In the genomic region with DNA sequence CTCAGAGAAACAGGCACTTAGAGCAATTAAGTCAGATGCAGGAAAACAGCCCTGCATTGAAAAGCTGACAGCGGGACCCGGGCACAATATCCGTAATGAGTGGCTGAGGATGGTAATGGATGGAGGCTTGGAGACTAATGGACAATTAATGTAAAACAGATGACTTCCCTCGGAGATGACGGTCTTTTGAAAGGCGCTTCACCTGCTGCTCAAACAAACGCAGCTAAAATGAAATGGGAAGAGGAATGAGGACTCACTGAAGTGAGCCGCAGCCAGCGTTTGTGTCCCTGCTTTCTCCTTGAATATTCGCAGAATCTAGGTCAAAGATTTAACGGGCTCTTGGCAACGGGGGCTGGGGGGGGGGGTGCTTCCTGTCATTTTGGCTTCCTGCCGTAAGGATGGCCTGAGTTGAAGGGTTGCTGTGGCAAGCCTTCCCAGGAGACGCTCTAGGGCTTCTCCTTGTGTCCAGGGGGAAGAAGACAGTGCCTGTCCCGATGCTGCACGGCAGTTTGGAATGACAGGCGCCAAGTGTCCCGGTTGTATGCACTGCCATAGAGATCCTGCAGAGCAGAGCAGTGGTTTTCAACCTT, we compare ENCODE assay signal across 7 mouse cellular contexts.
A peak's percentile ranks its signal among the peaks of the same experiment; 100 is the strongest.
DNase-seq lines count a peak whose midpoint lies in the region; ATAC-seq lines count a peak whose summit lies in the region.

No protein-coding gene starts in this region.

- peak; percentile 82 for DNase-seq in Muller cell, postnatal 12 days (ENCODE audit: inconsistent ontology term)
- peak; percentile 13 for DNase-seq in ZHBTc4 (ENCODE audit: low read depth, low spot score)
- peak; percentile 62 for DNase-seq in hindbrain, embryonic 14.5 days (ENCODE audit: low spot score)
- peak; percentile 55 for DNase-seq in limb, embryonic 10.5 days (ENCODE audit: low spot score)

- H3K9me3 ChIP-seq in embryonic facial prominence, embryonic 15.5 days (replicated peaks), result no peaks in the 10 kb centered on the region
- no peaks in the 10 kb centered on the region for H3K9me3 ChIP-seq in hindbrain, embryonic 14.5 days (ENCODE audit: control insufficient read depth, low read length)
- H3K9me3 ChIP-seq in limb, embryonic 10.5 days (replicated peaks), result no peaks in the 10 kb centered on the region
- no peaks in the 10 kb centered on the region for H3K9me3 ChIP-seq in stomach, embryonic 15.5 days

- no peaks in the 10 kb centered on the region for H3K36me3 ChIP-seq in embryonic facial prominence, embryonic 15.5 days
- H3K36me3 ChIP-seq in hindbrain, embryonic 14.5 days (replicated peaks; ENCODE audit: control insufficient read depth, insufficient read depth), result no peaks in the 10 kb centered on the region
- no peaks in the 10 kb centered on the region for H3K36me3 ChIP-seq in limb, embryonic 10.5 days
- H3K36me3 ChIP-seq in stomach, embryonic 15.5 days, result no peaks in the 10 kb centered on the region

- H3K27me3 ChIP-seq in embryonic facial prominence, embryonic 15.5 days, result no peaks in the 10 kb centered on the region
- H3K27me3 ChIP-seq in hindbrain, embryonic 14.5 days (ENCODE audit: control insufficient read depth, insufficient read depth, low read length), result no peaks in the 10 kb centered on the region
- H3K27me3 ChIP-seq in limb, embryonic 10.5 days (ENCODE audit: low read depth, poor library complexity, severe bottlenecking), result no peaks in the 10 kb centered on the region
- 0 out of 2 replicates have a peak, but pooled peaks cover 4% of the 10 kb centered on the region for H3K27me3 ChIP-seq in stomach, embryonic 15.5 days (replicated peaks)

- H3K4me2 ChIP-seq in embryonic facial prominence, embryonic 15.5 days (replicated peaks), result peak overlapping the region; percentile 37
- H3K4me2 ChIP-seq in hindbrain, embryonic 14.5 days (replicated peaks), result peak overlapping the region; percentile 61
- H3K4me2 ChIP-seq in stomach, embryonic 15.5 days, result peak overlapping the region; percentile 41

- 7% methylated on average over 18 of the region's 18 CpGs for WGBS in embryonic facial prominence, embryonic 15.5 days
- 10% methylated on average over 18 of the region's 18 CpGs for WGBS in hindbrain, embryonic 14.5 days
- WGBS in limb, embryonic 10.5 days, result 8% methylated on average over 18 of the region's 18 CpGs
- WGBS in stomach, embryonic 15.5 days, result 18% methylated on average over 18 of the region's 18 CpGs

- H3K9ac ChIP-seq in embryonic facial prominence, embryonic 15.5 days, result no peak overlapping the region
- peak overlapping the region; percentile 60 for H3K9ac ChIP-seq in hindbrain, embryonic 14.5 days
- no peak overlapping the region for H3K9ac ChIP-seq in stomach, embryonic 15.5 days

- H3K27ac ChIP-seq in embryonic facial prominence, embryonic 15.5 days (replicated peaks), result no peak overlapping the region
- peak overlapping the region; percentile 83 for H3K27ac ChIP-seq in hindbrain, embryonic 14.5 days
- H3K27ac ChIP-seq in limb, embryonic 10.5 days, result peak overlapping the region; percentile 71
- no peak overlapping the region for H3K27ac ChIP-seq in stomach, embryonic 15.5 days

- 0 out of 2 replicates have a peak, but pooled peaks cover 10% of the 10 kb centered on the region for H3K4me1 ChIP-seq in embryonic facial prominence, embryonic 15.5 days
- peaks cover 18% of the 10 kb centered on the region for H3K4me1 ChIP-seq in hindbrain, embryonic 14.5 days (replicated peaks; ENCODE audit: control insufficient read depth, insufficient read depth, low read length)
- peaks cover 50% of the 10 kb centered on the region for H3K4me1 ChIP-seq in limb, embryonic 10.5 days
- H3K4me1 ChIP-seq in stomach, embryonic 15.5 days, result peaks cover 10% of the 10 kb centered on the region

- peak overlapping the region; percentile 21 for H3K4me3 ChIP-seq in embryonic facial prominence, embryonic 15.5 days (replicated peaks)
- peak overlapping the region; percentile 25 for H3K4me3 ChIP-seq in hindbrain, embryonic 14.5 days (replicated peaks; ENCODE audit: low read length)
- peak overlapping the region; percentile 30 for H3K4me3 ChIP-seq in limb, embryonic 10.5 days
- 0 out of 2 replicates have a peak overlapping the region, but pooled peaks have one; percentile 9 for H3K4me3 ChIP-seq in stomach, embryonic 15.5 days (replicated peaks)

- no peak for ATAC-seq in embryonic facial prominence, embryonic 15.5 days (ENCODE audit: insufficient number of reproducible peaks, low FRiP score, low TSS enrichment, low read depth)
- peak; percentile 65 for ATAC-seq in hindbrain, embryonic 14.5 days (ENCODE audit: low FRiP score)
- ATAC-seq in stomach, embryonic 15.5 days (ENCODE audit: insufficient read depth, low FRiP score, low read depth), result no peak
- no peak for ATAC-seq in inflammation-experienced regulatory T-cells, adult 6 months

Comparison
In these comparisons a context has a peak if more than half of its experiments do, and no peak if none do; other contexts are left out.
1. DNase-seq: peak in every context shown above with its lines; median percentile 82 in Muller cell, postnatal 12 days; 62 in hindbrain, embryonic 14.5 days; 55 in limb, embryonic 10.5 days; 13 in ZHBTc4.
2. H3K27ac ChIP-seq: peak in hindbrain, embryonic 14.5 days (single experiment) and limb, embryonic 10.5 days (single experiment); none in embryonic facial prominence, embryonic 15.5 days (single experiment) and stomach, embryonic 15.5 days (single experiment).
3. Peak in every context shown above with its lines, with median percentiles within 50 percentile points of each other: H3K4me2 ChIP-seq and H3K4me3 ChIP-seq.